Mouse (Mus musculus) cerebellum, adult 11-12 months (tissue): Measurements from ENCODE around the gene Fam219a.
A peak's percentile ranks its signal among the peaks of the same experiment; 100 is the strongest.

ENCODE experiments used
- DNase-seq: peaks from one replicate; pipeline ENCODE4 v3.0.0; 2022

Fam219a gene

DNA sequence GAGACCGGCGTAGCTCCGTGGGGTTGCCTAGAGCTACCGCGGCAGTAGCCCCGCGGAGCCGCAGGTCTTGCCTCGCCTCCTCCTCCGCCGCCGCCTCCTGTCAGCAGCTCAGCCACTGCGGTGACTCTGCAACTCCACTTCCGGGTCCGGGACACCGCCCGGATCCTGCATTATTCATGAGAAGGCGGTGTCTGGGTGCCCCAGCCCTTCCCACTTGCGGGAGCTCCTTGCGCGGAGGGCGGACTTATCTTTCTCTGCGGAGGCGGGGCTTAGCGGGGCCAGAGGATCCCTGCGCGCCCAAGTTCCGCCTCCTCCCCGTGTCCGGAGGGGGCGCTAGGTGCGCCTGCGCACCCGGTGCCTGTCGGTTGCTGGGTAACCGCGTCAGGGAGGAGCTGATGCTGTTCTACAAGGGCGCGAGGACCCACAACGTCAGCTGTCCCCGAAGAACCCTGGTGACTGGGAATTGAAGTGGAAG is at the start of gene Fam219a, which contains the start of gene Dnaic1:
Fam219a (minus strand) TSS at position 128 of the 475 bp plus-strand sequence.
Dnaic1 (plus strand) TSS at position 365 of the 475 bp plus-strand sequence.
- DNase-seq = peak; percentile 100

- DNase-seq = peak; percentile 76
Measured at GRCm38 (mm10) chr4:41615661-41616599, 46.6 kb upstream of the Fam219a start.

- peak; percentile 83 for DNase-seq
Measured at GRCm38 (mm10) chr4:41614156-41614555, 44.8 kb upstream of the Fam219a start.

DNA sequence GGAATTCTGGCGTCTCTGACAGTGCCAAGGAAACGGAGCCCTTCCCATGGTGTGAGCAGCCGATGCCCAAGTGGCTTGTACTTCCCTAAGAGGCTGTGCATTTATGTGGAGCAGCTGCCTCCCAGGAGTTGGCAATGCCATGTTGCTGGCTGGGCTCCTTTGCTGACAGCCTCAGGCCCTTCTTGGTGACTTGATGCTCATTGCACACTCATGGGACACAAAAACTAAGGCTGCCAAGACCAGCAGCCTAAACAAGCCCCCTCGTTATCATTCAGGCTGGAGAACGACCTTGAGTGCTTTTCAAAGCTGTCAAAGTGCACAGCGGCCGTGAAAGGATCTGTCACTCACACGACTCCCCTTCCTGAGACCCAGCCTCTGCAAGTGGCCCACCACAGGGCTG is 42.8 kb upstream of the Fam219a start:
- DNase-seq = peak; percentile 34

DNA sequence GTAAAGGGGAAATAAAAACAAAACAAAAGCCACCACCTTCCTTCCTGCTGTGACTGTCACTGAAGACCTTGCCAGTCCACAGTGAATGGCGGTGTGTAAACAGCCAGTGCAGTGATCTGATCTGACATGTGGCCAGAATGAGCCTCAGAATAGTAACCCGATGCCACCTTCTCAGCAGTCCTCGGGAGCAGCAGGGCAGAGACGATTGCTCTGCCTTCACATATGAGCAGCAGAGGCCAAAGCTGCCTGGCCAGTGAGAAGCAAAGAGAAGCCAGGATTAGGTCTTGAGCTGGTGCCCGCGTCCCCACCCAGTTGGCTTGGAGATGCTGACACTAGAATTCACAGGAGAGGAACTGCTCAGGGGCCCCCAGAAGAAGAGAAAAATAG is 41.2 kb upstream of the Fam219a start:
- DNase-seq = peak; percentile 9

DNA sequence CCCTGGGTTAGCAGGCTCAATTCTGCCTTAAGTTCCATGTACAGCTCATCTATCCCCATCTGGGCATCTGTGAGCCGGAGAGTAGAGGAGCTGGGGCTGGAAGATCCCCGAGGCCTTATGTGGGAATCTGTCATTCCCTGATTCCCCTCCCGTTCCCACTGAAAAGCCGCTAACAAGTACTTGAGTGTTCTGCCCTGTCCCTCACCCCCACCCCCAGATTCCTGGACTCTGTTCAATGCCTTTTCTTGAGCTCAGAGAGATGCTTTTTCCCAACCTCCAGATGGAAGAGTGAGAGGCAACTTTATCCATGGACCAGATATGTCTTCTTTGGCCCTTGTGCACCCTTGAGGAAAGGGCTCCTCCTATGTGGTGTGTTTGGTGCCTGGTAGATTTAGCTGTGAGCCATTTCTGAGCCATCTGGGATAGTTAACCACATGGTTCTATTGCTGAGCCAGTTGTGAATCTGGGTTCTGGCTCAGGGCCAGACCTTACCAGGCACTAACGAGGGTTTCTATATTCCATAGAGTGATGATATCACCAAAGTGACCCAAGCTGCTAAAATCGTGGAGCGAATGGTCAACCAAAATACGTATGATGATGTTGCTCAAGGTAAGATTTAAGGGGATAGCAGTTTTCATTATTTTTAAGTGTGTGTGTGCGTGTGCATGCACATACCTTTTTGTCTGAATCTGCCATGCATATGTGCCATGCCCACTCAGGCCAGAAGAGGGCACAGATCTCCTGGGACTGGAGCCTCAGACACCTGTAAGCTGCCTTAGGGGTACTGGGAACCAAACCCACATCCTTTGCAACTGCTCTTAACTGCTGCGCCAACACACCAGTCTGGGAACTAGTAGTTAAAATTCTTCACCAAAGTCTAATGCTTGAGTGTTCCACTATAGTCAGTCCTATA is 40.6 kb upstream of the Fam219a start:
- DNase-seq = peak; percentile 16

DNA sequence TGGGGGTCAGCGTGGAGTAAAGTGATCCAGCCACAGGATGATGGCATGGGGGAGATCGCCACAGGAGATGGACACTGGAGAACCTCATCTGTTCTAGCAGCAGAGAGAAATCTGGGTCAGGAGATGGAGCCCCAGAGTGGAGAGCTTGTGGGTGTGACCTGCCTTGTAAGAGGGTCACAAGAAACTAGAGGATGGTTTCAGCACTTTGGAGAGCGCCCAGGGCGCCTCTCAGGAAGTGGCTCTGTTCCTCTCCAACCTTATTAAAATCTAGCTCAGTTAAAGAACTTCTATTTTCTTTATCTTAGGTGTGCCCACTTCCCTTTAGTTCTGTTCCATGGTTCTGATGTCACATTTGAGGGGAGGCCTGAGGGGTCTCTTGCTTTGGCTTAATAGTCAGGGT is 37.4 kb upstream of the Fam219a start:
- DNase-seq = peak; percentile 6

DNA sequence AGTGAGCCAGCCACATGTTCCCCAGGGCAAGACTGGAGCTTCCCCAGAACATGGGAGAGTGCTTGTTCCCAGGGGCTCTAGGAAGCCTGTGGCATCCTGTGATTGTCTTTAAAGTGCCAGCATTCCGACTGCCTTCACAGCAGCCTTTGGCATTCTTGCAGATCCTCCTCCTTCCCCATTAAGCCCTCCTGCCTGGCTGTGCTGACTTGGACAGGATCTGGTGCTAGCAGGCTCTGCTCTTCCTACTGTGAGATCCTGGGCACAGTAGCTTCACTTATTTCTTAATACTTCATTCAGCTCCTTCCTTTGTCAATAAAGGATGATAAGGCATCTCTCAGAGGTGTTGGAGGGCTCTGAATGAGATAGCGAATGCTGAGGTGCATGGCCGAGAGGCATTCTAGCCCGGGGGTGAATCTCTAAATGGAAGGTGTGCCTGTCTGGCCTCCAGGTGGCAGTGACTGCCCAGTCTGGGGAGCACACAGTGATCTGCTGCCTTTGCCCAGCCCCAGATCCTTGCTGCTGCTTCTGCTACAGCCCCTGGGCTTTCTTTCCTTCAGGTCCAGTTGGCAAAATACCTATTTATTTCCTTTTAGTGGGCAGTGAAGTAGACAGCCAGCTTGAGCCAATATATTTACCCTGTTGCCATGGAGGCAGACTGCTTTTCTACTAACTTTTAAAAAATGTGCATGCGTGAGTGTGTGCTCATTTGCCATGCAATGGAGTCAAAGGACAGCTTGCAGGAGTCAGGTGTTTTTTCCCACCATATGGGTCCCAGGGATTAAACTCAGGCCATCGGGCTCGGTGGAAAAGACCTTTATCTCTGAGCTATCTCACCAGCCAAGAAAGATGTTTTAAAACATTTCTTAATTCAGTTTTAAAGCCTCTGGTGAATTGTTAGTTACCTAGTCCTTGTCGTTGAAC is 35.4 kb upstream of the Fam219a start:
- DNase-seq = peak; percentile 77

DNA sequence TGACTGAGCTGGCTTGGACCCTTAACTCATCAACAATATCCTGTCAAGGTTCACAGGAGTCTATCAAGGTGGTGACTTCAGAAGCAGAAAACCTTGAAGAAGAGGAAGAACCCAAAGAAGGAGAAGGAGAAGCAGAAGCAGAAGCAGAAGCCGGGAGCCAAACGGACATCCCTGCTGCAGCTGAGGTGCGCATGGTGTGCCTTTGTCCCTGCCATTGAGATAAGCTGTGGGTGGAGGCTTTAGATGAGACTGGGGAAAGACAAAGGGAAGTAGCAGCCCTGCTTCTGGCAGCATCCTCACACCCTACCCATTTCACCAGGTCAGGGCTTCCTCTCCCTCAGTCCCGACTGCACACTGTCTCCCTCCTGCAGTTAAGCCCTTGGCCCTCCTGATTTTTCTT is 33.5 kb upstream of the Fam219a start:
- no peak for DNase-seq

GRCm38 (mm10) chr4:41583353-41583752 is 14.0 kb upstream of the Fam219a start:
- DNase-seq = no peak

GRCm38 (mm10) chr4:41575914-41576313 is 6.6 kb upstream of the Fam219a start:
- no peak for DNase-seq

DNA sequence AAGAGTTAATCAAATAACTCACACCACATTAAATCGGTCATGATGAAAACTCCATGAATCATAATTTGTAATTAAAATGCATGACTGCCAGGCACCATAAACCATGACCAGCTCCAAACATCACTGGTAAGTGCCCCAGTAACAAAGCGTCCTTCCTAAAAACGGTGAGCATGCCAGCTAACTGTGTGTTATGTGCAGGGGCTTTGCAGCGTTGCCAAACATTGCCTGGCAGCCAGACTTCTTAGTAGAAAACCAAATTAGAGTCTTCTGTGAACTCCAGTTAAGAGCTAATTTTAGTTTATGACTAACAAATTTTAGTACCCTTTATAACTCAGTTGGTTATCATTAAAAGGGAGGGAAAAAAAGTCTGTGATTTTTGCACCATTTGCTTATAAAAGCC is 4.2 kb upstream of the Fam219a start:
- no peak for DNase-seq

GRCm38 (mm10) chr4:41571490-41571889 is 2.2 kb upstream of the Fam219a start:
- DNase-seq = no peak

DNA sequence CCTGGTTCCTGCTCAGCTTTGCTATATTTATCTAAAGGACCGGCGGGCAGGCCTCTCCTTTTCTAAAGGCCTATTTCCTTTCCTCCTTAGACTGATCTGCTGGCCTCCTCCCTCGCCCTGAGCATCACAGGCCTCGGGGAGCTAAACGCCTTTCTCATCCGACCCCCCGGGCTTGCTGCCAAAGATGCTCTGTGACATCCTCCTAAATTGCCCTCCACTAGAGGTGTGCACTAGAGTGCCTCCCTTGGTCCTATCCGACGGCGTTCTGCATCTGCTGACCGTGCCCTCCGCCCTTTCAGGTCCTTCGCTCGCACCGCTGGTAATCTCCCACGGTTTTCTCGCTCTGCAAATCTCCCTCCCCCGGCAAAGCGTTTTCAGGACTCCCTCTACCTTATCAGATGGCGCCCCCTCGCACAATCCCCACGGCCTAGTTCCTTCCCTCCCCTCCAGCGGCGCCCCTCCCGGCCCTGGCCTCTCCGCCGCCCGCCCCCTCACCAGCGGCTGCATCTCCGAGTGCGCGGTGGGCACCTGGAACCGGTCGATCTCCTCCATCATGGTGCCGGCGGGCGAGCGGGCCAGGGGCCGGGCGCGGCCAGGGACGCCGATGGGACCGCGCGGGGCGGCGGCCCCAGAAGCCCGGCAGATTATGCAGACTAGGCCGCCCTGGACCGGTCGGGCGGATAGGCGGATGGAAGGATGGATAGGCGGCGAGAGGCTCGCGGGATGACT is 492 bp downstream of the Fam219a start:
- DNase-seq = peak; percentile 80

DNA sequence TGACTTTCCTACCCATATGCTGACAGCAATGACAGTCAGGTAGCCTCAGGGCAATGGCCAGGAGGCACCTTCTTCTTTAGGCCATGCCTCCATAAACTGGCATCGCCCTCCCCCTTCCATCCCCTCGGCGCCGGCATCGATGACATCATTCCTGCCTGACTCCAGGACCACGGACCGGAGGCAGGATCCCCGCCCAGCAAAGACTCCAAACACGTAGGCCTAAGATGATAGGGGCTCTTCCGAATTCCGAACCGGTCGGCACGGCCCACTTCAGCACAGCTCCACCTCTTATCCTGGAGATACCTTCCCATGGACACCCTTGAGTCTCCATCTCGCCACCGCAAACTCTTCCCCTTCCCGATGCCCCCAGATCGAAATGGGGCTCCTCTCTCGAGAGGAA is 1.1 kb downstream of the Fam219a start:
- DNase-seq = peak; percentile 81

DNA sequence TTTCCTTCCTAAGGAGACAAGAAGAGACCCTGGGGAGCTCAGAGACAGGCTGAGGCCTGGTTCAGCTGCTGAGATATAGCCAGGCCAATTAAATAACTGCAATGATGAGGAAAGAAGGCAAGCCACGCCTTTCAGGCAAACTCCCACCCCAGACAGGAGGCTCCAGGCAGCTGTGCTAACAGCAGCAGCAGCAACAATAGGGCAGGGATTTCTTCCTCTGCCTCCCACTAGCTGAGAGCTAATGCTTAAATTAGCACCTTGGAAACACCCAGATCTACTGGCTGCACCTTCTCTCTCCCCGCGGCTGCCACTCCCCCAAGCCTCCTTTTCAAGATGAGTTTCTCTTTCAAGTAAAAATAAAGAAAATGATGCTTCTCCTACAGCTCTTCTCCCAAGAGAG is 3.2 kb downstream of the Fam219a start:
- DNase-seq = no peak

GRCm38 (mm10) chr4:41563297-41563696 is 6.0 kb downstream of the Fam219a start:
- DNase-seq = no peak

DNA sequence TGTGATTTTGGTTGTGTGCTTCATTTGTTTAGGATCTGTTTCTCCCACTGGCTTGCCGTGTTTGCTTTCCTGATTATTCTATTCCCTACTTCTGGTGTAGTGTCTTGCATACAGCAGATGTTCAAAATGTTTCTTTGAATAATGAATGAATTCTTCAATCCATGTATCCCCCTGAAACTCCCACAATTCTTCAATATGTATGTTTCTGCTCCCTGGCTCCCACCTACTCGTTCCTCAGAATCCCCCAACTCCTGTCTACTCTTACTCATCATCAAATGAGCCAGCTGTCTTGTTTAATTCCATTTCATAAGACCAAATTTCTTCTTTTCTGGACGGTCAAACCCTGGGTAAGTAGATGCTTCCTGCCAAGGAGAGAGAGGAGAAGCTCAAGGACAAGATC is 12.2 kb downstream of the Fam219a start:
- no peak for DNase-seq

DNA sequence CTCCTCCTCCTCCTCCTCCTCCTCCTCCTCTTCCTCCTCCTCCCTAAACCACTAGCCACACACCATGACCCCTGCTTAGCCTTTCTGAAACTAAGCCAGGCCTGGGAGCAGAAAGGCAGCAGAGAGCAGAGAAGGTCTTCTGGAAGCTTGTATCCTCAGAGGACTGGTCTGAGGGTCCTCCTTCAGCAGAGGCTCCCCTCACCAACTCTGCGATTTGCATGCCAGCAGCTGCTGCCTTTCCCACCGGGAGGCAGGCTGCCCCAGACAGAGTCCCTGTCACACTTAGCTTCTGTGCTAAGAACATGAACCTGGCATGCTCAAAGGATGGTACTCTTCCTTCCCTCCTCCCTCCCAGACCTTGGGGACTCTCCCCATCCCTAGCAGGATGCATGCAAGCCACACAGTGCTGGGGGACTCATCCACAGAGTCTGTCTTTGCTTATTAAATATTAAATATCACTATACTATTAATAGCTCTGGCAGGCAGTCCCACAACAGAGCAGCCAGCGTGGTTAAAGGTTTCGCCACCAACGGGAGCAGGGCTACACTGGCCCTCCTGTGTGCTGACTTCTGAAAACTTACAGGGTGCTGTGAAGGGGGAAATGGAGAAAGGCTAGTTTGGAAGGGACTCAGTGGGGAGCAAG is 12.9 kb downstream of the Fam219a start:
- no peak for DNase-seq

GRCm38 (mm10) chr4:41554994-41555663 is 14.2 kb downstream of the Fam219a start:
- DNase-seq = peak; percentile 38
